Comparison of ENCODE assay signal across 17 mouse cellular contexts in genomic region chr14:105127715-105128385, GRCm38 (mm10). TPM values are rescaled to one million over a fixed set of nuclear protein-coding genes. Genes with fewer than 3 reads are reported as not detected.
DNase-seq lines count a peak whose midpoint lies in the region; ATAC-seq and TF ChIP-seq lines count a peak whose summit lies in the region.
"Had no signal": no experiment of that assay in that cellular context is flagged by ENCODE, and none has a peak within 500 bp of the region (broad histone marks: within the 10 kb centered on the region; RNA-seq: fewer than 3 reads in every experiment).

No protein-coding gene starts in this region.

- no peaks in the 10 kb centered on the region for H3K9me3 ChIP-seq in heart, embryonic 11.5 days (replicated peaks; ENCODE audit: control insufficient read depth, low read length)

- H3K9ac ChIP-seq in heart, embryonic 11.5 days (ENCODE audit: low read depth, low read length) = no peak overlapping the region

- CTCF ChIA-PET in Patski (lab: Charles Lee) = interaction anchor here (0.8 kb wide), 1 partner anchor 25 kb away, joined by 3 read pairs; no protein-coding TSS in a partner anchor

- no peak for ATAC-seq in Patski
- no peak for ATAC-seq in erythroid progenitor cell, adult 5-6 weeks (replicated peaks; ENCODE audit: low FRiP score, poor library complexity, severe bottlenecking)
- no peak for ATAC-seq in heart, embryonic 11.5 days (replicated peaks; ENCODE audit: insufficient number of reproducible peaks, low FRiP score, low TSS enrichment)
- ATAC-seq: hindbrain, embryonic 16.5 days had no signal

- DNase-seq in kidney, adult 18-20 months = peak; percentile 32
- DNase-seq in kidney, postnatal 4 days = no peak
- peak; percentile 30 for DNase-seq in 3T3-L1 (ENCODE audit: low read depth, low spot score)
- no peak for DNase-seq in Patski (ENCODE audit: low read depth, low spot score)
- DNase-seq in kidney, postnatal 25 days = peak; percentile 38 to 74
- DNase-seq: adrenal gland, adult 2 months; cerebellum, adult 8-10 months; heart, adult 2 months; heart, postnatal 10 days; layer of hippocampus, adult 9-11 months; right cerebral cortex, postnatal 4 days; thymus, postnatal 25 days had no signal

- POLR2A ChIA-PET in Patski (lab: Charles Lee) = no interaction called here

- H3K27ac ChIP-seq in heart, embryonic 11.5 days (ENCODE audit: low read depth, low read length) = no peak overlapping the region
- H3K27ac ChIP-seq: heart, adult 2 months had no signal

- H3K36me3 ChIP-seq in heart, embryonic 11.5 days (ENCODE audit: control insufficient read depth, insufficient read depth, low read length) = peaks cover 9% of the 10 kb centered on the region

- no peaks in the 10 kb centered on the region for H3K27me3 ChIP-seq in Patski
- H3K27me3 ChIP-seq in heart, embryonic 11.5 days (ENCODE audit: control insufficient read depth, insufficient read depth, low read length) = no peaks in the 10 kb centered on the region

- H3K4me1 ChIP-seq in heart, embryonic 11.5 days (ENCODE audit: control insufficient read depth, insufficient read depth, low read length) = no peaks in the 10 kb centered on the region

- H3K4me3 ChIP-seq in heart, embryonic 11.5 days (ENCODE audit: low read depth, low read length) = no peak overlapping the region
- H3K4me3 ChIP-seq: heart, adult 2 months had no signal

- no peak overlapping the region for H3K4me2 ChIP-seq in heart, embryonic 11.5 days
- H3K4me2 ChIP-seq: liver, embryonic 11.5 days; midbrain, embryonic 11.5 days had no signal

- TF ChIP-seq CTCF in Patski (IDR thresholded peaks at IDR 0.05) = peak; percentile 12

- in situ Hi-C loops in Patski (cut with MboI; ENCODE audit: low pct_unique_long_range_greater_than_20kb) = no loop called here

- 88% methylated on average over 4 of the region's 4 CpGs for WGBS in heart, embryonic 11.5 days (ENCODE audit: insufficient replicate concordance)

RNA-seq across cellular contexts. Expression of gene Rbm26, which starts 49.3 kb away (rescaled TPM):
- 42.2 TPM for polyA plus RNA-seq in Patski (2021)
- 48.6 and 51.2 TPM in 2 replicates for total RNA-seq in erythroid progenitor cell, adult 5-6 weeks (2015; ENCODE audit: low replicate concordance)
- total RNA-seq in erythroid progenitor cell, adult 5-6 weeks (2017; ENCODE audit: low replicate concordance) = 44.3 and 44.7 TPM in 2 replicates
- polyA plus RNA-seq in heart, embryonic 11.5 days (2014; fragmentation: Nextera tagmentation; extraction: Ambion mirVana) = 24.3 and 26.1 TPM in 2 replicates

Comparison
In these comparisons a context has a peak if more than half of its experiments do, and no peak if none do; other contexts are left out.
1. DNase-seq: peak in kidney, adult 18-20 months (single experiment), 3T3-L1 (single experiment) and kidney, postnatal 25 days (2 of 2); none in kidney, postnatal 4 days (0 of 2) and Patski (single experiment).